Mouse (Mus musculus): Measurements from ENCODE around the gene Cdsn.

DNA sequence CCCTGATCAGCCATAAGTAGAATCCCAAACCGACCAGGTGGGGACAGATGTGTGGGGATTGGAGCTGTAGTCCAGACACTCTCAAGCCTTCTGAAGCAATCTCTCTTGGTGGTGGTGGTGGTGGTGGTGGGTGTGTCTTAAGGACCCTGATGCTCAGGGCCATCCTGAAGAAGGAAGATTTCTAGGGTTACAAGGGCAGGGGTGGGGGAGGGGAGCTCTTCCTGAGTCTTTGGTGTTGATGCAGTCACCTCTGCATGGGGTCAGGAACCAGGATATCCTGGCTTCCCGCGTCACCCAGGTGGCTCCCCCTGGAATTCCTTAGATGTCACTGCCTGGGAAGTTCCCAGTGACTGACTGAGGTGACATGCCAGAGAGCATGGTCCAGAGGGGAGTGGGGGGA, 19.6 kb upstream of the Cdsn start:
- no peak for TF ChIP-seq HCFC1 (IDR thresholded peaks at IDR 0.05; ENCODE audit: borderline replicate concordance, insufficient read depth, low read length)
- TF ChIP-seq ZNF384 (IDR thresholded peaks at IDR 0.05; ENCODE audit: low read depth, low read length): no peak
- no peak for TF ChIP-seq CHD2 (IDR thresholded peaks at IDR 0.05; ENCODE audit: low read depth, low read length)
